Mouse (Mus musculus) erythroblast, embryonic 14.5 days (primary cell): ENCODE measurements around the gene Evc2.

Experiments used
- GATA1 ChIP-seq: IDR thresholded peaks from 2 replicates; pipeline ENCODE4 v1.6.1; 2012; ENCODE audit warnings: low read length, inconsistent platforms, mixed read lengths
- TAL1 ChIP-seq: IDR thresholded peaks from 3 replicates; pipeline ENCODE4 v1.6.1; 2012; ENCODE audit warnings: low read length, inconsistent platforms, mixed read lengths

DNA sequence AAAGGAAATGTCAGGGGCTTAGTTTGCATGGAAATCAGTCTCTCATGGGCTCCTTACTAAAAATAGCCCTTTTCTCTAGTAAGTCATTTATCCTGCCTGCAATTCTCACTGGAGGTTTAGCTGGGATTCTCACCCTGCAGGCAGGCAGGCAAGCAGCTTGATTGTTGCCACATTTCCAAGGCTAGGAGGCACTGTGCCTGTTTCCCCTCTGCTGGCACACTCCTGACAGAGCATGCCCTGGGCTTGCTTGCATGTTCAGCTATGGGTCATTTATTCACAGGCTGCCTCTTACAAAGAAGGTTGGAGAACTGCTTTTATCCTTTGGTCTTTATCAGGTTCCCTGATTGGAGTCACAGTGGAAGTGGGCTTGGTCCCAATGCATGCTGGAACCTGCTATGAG is 27.5 kb downstream of the Evc2 start:
- no peak for TF ChIP-seq GATA1
- no peak for TF ChIP-seq TAL1
